Mouse (Mus musculus): ENCODE measurements at regions not wholly inside any gene's neighbourhood (a gene's known extent, or its start where the extent isn't known, plus 50 kb on each side); places are given as distances from the start of the nearest gene placed in this dataset.

DNA sequence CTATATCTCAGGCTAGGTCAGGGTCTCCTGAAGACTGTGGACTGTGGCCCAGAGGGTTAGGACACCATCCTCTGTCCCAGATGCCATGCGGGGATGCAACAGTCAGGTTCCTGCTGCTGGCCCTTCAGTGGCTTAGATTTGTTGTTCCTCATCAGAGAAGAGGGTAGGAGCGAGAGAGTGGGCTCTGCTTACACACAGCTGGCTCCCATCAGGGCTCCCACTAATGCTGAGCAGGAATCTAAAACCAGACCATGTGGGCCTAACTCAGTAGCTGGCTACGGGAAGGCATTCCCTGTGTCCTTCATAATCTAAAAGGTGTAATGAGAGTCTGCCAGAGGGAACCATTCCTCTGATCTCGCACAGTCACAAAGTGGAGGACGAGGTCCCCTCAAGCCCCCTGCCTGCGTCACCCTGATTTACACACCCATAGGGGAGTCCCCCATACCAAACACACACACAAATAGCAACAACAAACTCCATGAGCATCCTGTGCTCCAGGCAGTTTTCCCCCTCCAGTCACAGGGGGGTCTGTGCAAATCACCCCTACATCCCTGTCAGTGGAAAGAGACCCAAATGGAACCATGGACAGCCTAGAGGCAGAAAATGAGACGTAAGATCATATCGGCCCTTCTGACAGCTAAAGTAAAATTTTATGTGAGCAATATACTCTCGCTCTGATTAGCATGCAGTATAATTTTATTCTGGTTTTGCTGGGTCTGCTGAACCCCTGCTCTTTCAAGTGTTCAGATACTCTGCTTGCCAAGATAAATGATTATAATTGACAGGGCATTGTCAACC is 234.8 kb downstream of the 3110018I06Rik start:
- DNase-seq (ENCODE audit: low read depth, low spot score), result no peak

DNA sequence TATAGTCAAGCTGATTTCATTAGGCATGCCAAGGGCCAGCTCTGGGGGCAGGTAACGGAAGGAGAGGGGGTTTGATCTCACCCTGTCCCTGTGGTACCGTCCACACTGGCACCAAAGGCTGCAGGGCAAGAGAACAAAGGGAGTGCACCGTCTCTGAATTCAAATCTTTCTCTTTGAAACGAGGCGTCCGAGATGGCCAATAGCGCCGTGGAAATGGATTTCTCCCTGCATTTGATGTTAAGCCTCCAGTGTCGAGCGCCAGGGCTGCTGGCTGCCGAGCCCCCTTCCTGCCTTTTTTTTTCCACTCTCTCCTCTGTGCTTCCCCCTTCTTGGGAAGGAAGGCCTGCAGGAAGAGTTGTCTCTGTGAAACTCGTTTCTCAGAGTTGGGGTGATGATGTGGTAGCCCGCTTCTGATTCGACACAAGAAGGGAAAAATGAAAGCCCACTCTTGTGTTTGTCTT is 235.5 kb downstream of the 3110018I06Rik start:
- no peak for DNase-seq (ENCODE audit: low read depth, low spot score)

DNA sequence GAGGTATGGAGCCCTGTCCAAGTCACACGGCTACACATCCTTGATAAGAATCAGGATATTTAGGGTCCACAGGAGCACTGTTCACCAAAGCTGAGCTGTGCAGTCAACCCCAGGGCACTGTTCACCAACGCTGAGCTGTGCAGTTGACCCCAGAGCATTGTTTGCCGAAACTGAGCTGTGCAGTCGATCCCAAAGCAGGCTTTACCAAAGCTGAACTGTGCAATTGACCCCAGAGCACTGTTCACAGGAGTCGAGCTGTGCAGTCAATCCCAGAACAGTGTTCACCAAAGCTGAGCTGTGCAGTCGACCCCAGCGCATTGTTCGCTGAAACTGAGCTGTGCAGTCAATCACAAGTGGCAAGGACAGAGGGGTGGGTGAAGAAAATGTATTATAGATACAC is 236.0 kb downstream of the 3110018I06Rik start:
- no peak for DNase-seq (ENCODE audit: low read depth, low spot score)

DNA sequence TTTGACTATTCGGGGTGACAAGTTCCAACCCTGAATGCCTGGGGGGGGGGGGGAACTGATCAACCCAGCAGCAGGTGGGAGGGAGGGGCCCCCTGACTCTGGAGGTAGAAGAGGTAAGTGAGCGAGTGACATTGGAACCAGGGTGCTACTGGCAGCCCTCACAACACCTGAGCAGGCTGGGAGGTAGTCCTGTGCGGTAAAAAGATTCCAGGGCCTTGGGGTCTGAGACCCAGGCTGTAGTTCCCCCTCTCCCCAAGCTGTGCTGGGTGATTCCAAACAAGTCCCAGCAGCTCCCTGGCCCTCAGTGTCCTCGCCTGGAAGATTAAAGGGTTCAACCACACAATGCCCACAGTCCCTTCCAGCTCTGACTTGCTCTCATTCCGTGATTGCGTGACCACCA is 240.4 kb downstream of the 3110018I06Rik start:
- DNase-seq (ENCODE audit: low read depth, low spot score), result no peak

DNA sequence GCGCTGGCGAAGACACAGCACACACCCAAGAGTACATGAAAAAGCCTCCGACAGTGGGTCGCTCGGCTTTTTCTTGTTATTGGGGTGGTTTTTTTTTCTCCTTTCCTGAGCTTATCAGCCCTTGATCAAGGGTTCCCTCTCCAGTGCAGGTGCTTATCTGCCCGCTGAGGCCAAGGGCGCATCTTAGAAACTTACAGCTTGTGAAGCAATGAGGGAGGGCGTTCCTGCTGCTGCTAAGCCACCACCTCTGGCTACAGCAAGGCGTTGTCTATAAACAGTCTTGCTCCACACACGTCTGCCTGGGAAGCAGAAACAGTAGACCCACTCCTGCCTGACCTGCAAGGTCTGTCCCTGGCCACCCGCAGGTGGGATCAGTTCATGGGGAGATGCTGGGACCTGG is 240.9 kb downstream of the 3110018I06Rik start:
- DNase-seq (ENCODE audit: low read depth, low spot score), result no peak

DNA sequence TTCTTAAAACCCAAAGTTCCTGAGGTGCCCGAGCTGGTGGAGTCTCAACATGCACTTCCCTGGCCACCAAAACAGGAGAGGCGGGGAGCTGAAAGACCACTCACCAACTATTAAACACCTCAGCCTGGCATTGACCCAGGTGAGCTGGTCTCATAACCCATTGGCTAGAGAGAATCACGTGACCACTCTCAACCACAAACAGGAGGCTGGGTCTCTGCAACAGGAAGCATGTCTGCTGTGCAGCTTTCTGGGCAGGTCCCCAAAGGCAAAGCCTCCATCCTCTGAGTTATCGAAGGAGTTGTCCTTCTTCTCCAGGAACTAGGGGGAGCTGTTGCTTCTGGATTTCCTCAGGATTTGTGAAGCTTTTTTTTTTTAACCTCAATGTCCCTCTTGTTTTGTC is 242.5 kb downstream of the 3110018I06Rik start:
- DNase-seq (ENCODE audit: low read depth, low spot score), result no peak

DNA sequence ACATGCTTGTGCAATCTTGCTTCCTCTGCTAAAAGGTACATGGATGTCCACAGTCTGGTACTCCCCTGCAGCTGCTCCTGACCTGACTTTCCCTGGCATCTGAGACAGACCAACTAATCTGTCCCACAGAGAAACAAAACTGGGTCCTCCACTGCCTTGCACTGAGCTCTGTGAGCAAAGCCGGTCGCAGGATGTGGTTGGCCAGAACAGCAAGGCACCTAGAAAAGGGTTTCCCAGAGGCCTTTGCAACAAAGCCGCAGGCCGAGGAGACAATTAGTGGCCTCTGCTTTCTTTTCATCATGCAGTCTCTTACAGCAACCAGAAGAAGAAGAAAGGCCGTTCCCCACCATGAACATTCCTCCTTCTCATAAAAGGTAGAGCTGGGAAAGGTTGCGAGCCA is 246.1 kb downstream of the 3110018I06Rik start:
- no peak for DNase-seq (ENCODE audit: low read depth, low spot score)

DNA sequence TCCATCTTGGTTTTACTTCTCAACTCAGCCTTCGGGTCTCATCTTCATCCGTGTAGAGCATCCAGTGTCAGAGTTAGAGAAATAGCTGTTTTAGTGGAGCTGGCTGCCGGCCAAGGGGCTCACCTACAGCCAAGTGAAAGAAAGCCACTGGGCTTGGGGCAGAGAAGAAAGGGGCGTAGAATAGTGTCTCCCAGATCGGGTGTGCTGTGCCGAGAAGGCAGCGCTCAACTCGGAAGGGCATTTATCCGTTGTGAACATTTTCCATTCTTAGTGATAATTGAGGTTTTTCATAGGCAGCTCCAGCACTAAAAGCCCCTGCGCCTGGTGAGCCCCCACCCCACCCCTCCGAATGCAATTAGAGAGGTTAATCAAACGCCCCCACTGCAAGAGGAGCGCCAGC is 254.2 kb downstream of the 3110018I06Rik start:
- no peak for DNase-seq (ENCODE audit: low read depth, low spot score)

DNA sequence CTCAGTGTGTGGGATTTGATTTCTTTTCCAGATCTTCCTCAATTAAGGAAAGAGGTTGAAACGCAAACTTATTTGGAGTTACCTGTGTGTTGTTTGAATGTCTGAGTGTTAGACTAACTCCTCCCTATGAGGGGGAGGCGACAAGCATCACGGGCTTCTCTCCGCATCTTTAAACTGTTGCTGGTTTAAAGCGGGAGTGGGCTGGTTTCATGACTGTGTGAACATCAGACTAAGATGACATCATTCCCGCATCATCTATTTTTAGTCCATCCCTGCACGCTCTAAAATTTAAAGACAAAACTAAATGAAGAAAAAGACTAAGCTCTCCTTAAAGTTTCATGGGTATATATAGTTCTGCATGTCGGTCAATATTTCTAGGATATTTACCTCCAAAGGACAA is 256.4 kb downstream of the 3110018I06Rik start:
- DNase-seq (ENCODE audit: low read depth, low spot score), result no peak

DNA sequence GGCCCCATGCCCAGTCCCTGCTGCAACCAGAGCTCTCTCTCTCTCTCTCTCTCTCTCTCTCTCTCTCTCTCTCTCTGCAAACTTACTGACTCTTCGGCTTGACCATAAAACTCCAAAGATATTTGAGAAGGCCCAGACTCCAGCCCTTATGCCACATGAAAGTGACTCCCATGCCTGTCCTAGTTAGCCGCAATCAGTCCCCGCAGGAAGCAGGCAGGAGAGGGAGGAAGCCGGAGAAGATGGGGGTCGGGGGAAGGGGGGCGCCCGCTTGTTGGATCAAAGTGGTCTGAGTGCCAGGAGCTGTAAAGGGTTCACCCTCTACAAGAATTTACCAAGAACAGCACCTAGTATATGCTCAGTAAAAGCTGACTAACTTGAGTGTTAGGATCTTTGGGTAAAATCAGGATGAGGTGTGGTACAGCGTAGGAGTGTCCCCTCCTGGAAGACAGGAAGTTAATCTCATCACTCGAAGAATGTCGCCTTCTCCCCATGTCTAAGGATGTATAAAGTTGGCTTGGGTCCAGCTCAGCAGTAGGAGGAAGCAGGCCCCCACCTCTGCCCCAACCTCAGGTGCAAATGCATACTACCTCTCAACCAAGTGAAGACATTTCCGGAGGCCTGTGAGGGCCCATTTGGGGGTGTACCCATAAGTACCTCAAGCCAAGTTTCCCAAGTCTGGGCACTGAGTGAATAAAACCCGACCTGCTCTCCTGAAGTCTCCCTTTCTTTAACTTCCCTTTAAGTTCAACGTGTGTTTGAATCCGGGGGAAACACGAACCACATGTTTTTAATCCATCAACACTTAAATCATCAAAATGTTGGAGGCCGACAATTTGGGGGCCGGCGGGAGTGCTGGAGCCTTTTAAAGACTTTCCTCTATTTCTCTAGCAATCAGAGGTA is 254.7 kb downstream of the Bcl11b start:
- no peak for DNase-seq (ENCODE audit: low read depth, low spot score)

DNA sequence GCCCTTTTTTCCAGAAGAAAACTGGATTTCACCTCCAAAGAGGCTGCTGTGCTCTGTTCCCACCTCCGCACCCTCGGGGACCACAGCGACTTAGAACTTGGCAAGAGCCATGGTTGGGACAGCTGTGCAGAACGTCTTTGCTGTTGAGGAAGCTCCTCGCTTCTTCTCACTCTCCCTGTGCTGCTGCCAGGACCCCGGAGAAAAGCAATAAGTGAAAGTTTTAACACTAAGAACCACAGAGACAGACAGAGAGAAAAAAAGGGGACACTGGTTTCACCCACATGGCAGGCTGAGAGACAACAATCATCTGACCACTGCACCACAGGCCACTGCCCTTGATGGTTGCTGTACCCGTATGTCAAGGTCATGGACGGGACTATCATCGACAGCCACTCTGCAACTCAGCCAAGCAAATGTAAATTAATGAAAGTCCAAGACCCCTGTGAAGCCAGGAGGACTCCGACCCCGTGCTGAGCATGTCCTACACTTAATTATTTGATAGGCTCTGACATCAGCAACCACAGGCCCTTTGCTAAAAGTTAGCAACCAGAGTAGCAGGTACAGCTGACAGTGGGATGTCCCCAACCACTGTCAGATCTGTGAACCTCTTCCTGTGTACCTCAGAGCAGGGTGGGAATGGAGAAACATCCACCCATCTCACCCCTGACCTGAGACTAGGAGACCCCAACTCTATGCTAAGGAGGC is 253.9 kb downstream of the Bcl11b start:
- no peak for DNase-seq (ENCODE audit: low read depth, low spot score)

DNA sequence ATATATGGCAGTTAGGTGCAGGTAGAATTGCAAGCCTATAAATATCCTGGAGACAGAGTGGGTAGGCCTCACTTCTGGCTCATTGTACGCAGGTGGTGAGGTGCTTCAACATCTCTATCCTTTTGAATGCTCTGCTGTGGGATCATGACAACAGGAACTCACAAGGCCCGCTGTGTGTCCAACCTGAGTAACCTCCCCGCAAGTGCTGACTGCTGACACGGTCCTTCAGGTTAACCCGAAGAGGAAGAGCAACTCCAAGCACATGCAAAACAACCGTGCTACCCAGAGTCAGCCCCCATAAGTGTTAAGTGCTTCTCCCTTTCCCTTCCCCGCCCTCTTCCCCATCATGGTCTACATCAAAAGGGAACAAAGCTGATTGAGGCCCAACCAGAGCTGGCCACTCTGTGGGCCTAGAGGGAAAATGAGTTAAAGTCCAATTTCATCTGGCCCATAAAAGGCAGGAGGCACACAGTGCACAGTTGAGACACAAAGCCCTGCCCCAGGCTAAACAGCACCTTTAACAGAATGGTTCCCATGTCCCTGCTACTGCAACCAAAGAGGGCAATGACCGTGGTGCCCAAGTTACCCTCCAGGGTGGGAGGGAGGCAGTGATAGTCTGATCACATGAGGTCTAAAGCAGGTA is 253.0 kb downstream of the Bcl11b start:
- DNase-seq (ENCODE audit: low read depth, low spot score), result no peak

DNA sequence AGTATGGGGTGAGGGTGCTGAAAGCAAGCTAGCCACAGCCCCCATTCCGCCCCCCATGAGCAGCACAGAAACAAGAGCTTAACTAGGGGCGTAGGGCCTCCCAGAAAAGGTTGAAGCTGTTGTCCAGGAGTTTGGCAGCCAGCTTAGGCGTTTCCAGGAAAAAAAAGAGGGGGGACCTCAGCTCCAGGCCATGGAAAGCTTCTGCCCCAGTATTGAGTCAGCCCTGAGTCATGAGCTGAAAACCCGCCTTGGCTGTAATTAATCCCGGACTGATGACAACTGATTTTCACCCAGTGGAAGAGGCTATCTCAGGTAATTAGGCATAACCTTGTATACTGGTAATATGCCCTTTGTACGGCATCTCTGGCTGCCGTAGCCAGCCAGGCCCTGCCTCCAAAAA is 251.3 kb downstream of the Bcl11b start:
- no peak for DNase-seq (ENCODE audit: low read depth, low spot score)

DNA sequence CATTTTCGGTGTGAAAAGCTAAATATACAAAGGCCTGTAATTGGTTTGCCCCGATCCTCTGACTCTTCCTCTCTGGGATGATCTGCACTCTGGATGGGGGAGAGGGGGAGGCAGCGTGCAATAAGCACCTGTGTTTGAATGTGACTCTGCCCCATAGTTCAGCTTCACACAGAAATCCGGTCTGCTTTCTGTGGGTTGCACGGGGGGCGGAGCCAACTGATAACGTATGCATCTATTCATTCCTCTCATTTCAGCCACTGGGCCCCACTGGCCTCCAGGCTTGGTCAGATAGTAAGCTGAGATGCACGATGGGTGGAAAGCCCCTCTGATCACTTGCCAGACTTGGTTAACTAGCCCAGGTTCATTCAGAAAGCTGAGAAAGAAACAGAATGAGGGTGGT is 250.8 kb downstream of the Bcl11b start:
- no peak for DNase-seq (ENCODE audit: low read depth, low spot score)

DNA sequence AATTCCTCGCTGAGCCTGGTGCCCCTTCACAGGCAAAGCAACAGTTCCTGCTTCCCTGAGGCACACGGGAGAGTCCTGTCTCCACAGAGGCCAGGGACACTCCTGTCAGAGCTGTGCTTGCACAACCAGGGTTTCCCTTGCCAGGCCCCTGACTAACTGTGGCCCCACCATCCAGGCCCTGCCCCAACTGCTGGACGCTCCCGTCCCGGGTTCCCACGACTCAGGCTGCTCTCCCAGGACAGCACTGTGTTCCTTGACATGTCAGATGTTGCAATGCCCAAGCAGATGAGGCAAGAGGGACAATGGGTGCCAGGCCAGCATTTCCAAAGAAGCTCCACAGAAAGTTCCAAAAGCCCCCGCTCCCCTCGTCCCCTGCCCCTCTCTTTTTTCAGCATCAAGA is 250.4 kb downstream of the Bcl11b start:
- no peak for DNase-seq (ENCODE audit: low read depth, low spot score)

DNA sequence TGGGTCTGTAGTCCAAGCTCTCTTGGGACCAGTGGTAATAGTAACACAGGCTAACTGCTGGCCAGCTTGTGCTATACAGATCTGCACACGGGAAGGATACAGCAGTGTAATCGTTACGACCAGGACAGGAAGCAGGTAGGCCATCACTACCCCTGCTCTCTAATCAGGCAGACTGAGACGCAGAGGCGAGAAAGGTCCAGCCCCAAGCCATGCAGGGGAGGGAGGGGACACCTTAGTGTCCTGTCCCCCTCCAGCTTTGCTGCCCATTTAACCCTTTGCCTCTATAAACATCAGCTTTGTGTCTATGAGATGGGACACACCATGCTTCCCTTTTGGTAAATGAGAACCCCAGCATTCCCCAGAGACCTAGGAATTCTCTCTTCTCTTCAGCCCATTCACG is 249.9 kb downstream of the Bcl11b start:
- DNase-seq (ENCODE audit: low read depth, low spot score), result no peak

DNA sequence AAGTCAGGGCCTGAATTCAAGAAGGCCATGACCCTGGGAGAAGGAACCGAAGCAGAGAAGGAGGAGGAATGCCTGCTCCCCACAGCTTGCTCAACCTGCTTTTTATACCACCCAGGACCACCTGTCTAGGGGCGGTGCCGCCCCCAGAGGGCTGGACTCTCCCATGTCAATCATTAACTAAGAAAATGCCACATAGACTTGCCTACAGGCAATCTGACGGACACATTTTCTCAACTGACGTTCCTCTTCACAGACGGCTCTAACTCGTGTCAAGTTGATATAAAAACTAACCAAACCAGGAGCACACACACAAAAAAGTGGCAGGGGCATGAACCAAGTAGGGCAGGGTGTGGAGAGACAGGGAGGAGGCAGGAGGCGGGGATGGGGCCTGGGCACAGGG is 248.5 kb downstream of the Bcl11b start:
- no peak for DNase-seq (ENCODE audit: low read depth, low spot score)

DNA sequence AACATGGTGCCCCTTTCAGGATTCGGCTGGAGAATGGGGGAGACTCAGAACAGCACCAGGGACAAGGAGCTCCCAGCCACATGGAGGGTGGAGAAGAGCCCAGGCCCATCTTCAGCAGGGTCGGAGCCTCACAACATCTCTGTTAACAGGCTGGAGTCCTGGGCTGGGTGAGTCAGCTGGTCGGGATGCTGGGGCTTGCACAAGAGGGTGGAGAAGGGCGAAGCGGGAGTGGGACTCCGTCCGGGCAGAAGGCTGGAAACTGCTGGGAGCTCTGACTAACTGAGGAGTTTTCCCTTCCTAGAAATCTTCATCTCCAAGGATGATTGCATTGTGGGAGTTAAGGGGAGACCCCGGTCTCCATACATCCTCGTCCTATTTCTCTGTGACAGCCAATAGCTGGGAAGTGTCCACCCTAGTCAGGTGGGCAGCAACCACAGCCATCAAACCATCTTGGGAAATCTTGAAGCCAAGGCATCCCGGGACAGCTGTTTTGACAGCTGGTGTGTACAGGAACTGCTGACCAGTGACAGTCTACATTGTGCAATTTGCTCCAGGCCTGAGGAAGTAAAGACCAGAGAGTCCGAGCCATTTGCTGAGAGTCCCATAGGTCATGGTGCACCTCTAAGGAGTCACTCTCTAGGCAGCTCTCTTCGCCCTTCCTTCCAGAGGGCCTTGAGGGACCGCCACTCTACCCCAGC is 247.4 kb downstream of the Bcl11b start:
- no peak for DNase-seq (ENCODE audit: low read depth, low spot score)

DNA sequence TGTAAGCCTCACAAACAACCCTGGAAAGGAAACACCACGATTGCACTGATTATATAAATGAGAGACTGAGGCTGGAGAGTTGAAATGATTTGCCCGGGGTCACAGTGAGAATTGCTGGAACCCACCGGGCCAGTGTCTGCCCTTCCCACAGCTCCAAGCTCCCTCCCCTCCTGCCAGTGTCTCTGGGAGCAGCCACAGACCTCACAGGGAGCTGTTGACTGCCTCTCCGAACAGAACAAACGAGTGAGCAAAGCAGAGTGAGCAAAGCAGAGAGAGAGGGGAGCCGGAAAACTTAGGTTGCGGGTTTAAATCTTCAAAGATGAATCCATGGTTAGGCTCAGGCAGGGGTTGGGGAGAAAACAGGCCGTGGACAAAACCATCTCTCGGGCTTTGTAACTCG is 246.2 kb downstream of the Bcl11b start:
- DNase-seq (ENCODE audit: low read depth, low spot score), result no peak

DNA sequence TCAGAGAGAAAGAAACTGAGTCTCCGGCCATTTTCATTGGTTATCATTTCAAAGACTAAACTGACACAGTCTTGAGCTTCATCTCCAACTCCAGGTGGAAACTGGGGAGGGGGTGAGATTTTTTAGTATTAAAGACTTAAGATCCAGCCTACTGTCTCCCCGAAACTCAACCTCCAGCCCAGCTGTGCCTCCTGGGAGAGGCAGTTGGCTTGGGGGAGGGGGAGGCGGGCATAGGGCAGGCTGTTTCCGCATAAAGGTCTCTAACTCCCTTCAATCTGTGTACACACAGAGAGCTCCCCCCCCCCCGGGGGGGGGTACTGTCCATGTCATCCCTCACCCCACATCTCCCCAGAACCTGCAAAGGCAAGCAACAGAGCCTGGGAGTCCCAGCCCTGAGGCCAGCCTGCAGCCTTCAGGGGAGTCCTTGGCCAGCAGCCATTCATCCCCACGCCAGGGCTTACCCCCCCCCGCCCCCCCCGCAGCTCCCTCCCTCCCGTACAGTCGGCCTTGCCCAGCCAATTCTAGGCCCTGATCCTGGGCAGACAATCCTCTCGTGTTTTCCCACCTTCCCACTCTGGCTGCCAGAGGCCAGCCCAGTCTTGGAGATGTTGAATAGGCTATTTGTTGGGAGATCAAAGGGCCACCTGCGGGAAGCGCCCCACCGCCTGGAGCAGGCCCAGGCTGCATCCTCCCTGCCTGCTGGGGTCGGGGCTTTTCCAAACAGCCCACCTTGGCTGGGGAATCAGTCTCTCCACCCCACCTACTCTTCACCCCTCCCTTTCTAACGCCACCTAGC is 245.2 kb downstream of the Bcl11b start:
- peak; percentile 13 for DNase-seq (ENCODE audit: low read depth, low spot score)
